Mouse (Mus musculus): ENCODE results near the gene March4.

Gene March4

DNA sequence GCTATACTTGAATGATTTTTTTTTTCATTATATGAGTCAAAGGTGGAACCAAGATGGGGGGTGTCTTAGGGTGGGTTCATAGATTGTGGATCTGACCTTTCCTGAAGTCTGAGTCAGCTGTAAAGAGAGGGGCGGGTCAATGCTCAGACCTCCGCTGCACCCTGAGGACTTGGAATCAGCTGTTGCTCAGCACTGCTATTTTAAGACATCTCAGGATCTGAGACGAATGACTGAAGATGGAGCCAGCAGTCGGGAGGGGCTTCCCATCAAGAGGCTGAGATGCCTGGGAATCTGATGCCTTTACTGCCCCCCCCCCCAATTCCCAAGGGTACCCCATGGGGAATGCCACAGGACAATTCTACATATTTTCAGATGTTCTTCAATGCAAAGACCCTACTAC lies 85.9 kb downstream of the March4 start:
- in situ Hi-C loops (cut with MseI, MboI), result no loop called here

DNA sequence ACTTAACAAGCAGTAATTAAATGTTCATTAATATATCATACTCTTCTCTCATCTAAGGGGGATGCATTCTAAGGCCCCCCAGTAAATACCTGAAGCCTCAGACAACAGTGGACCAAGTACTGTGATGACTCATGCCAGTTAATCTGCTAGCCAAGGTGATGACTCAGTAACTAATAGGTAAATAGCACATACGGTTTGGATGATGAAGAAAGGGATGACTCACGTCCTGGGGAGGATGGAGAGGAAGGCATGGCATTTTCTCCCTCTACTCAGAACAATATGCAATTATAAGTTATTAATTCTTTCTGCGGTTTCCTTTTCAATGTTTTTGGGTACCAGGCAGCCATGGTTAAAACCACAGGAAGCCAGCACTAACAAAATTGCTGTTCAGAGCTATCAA lies 87.0 kb downstream of the March4 start:
- in situ Hi-C loops (cut with MseI, MboI), result no loop called here

DNA sequence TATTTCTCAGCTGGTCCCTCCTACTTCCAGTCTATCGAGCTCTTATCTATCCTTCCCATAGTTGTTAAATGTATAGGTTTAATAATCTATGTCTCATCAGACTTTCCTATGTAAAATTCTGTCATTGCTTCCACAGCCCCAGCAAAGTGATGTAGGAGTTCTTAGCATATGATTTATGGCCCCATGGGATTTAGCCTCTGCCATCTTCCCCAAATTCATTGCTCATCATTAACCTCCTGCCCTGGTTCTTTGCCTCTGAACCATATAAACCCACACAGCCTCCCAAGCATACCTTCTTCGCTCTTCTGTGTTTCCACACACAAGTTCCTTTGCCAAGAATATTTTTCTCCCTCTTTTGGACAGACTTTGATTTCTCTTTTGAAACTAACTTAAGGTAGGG lies 94.0 kb downstream of the March4 start:
- in situ Hi-C loops (cut with MseI, MboI), result no loop called here

- in situ Hi-C loops (cut with MseI, MboI), result no loop called here
These were observed 97.6 kb downstream of the March4 start for GRCm38 (mm10) chr1:72439146-72439545.

DNA sequence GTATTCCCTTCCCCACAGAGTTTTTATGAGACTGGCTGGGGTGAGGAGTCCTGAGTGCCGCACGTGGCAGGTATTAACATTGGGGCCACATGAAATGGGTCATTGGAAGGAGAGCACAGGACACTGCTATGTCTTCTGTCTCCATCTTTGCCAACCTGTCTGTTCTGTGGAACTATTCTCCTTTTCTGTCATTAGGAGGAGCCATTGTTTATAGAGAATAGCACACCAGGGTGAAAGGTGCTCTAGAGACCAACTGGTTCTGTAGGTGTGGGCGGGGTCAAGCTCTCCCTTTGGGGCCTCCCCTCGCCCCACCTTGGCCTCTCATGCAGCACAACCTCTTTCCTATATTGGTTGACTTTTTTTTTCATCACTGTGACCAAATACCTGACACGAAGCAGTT lies 99.8 kb downstream of the March4 start:
- in situ Hi-C loops (cut with MseI, MboI), result no loop called here

DNA sequence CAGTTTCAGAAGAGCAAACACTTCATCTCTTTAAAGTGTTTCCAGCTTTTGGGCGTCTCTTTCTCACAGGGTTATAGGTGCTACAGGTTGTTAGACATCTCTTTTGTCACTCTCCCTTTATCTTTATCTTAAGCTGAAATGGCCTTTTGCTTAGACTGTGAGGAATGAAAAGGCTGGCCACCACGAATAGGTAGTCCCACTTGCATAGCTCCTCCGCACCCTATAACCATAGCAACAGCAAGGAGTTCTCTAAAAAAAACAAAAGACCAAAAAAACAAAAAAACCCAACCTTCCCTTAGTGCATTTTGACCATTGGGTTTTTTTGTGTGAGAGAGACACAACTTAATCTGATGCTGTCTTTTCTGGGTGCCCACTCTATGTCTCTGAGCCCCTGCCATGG lies 102.2 kb downstream of the March4 start:
- in situ Hi-C loops (cut with MseI, MboI), result no loop called here

- in situ Hi-C loops (cut with MseI, MboI), result no loop called here
These were observed 104.2 kb downstream of the March4 start for GRCm38 (mm10) chr1:72432579-72432978.

GRCm38 (mm10) chr1:72429107-72429807 lies 107.5 kb downstream of the March4 start:
- in situ Hi-C loops (cut with MseI, MboI), result no loop called here

GRCm38 (mm10) chr1:72428526-72428925 lies 108.2 kb downstream of the March4 start:
- in situ Hi-C loops (cut with MseI, MboI), result no loop called here

GRCm38 (mm10) chr1:72426456-72426855 lies 110.3 kb downstream of the March4 start:
- in situ Hi-C loops (cut with MseI, MboI), result no loop called here

DNA sequence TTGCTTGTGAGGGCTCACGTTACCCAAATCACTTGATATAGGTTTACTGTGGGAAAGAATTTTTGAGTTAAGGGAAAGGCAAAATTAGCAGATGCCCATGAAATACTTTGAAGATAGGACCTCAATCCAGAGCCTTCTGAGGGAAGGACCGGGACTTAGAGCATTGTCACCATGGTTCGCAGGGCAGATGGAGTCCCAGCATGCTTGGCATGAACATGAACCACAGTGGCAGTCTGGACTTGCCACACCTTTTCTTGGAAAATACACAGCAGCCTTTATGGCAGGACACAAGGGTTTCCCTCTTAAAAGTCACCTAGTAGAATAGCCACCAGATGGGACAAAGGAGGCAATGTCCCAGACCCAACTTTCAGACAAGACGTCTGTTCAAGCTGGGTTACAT lies 114.6 kb downstream of the March4 start:
- in situ Hi-C loops (cut with MseI, MboI), result no loop called here

DNA sequence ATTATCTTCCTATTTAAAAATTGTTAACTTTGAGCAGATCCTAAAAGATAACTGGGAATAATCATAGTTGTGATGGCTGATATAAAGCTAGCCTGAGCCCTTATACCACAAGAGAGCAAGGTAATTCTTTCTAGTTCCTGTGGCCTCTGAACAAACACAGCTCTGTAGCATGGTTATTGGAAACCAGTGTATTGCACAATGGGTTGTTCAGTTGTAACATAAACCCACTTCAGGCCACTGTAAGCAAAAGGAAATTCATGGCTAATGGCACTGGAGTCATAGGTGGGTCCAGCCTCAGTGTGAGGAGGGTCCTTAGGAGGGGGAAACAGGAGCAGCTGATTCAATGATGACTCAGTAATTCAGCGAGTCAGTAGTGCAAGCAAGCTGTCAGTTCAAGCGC lies 116.5 kb downstream of the March4 start:
- in situ Hi-C loops (cut with MseI, MboI), result no loop called here

DNA sequence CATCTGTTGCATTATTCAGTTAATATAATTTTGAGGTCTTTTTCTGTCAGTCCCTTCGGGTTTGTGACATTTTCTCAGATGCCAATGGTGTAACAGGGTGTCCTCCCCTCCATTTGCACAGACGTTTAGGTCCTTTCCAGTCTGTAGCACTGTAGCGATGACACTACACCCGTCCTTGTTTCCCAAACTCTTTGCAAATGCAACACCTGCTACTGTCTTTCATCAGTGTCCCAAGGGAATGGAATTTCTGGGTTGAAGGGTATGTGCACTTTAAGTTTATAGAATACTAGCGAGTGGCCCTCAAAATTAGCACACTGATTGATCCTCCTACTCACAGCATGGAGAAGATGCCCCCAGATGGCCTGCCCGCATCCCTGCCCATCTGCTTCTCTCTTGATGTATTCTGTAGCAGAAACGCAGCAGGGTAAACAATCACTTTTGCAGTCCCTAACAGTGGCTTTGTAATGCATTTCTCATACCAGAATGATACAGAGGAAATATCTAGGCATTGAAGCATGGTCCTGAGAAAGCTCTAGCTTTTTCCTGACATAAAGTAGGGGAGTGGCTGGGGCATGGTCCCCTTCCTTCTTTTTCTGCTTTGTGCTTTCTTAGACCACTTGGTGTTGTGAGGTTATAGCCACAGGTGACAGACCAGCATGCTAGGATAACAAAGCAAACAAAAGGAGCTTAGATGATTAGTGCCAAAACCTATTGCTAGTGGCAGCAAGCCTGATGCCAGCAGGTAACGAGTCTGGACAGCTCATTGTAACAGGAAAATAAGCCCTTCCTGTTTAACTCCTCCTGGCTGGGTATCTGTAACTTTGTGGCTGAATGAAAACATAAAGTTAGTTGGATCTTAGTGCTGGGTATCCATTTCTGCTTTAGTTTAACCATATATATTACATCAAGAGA lies 117.7 kb downstream of the March4 start:
- in situ Hi-C loops (cut with MseI, MboI), result no loop called here

DNA sequence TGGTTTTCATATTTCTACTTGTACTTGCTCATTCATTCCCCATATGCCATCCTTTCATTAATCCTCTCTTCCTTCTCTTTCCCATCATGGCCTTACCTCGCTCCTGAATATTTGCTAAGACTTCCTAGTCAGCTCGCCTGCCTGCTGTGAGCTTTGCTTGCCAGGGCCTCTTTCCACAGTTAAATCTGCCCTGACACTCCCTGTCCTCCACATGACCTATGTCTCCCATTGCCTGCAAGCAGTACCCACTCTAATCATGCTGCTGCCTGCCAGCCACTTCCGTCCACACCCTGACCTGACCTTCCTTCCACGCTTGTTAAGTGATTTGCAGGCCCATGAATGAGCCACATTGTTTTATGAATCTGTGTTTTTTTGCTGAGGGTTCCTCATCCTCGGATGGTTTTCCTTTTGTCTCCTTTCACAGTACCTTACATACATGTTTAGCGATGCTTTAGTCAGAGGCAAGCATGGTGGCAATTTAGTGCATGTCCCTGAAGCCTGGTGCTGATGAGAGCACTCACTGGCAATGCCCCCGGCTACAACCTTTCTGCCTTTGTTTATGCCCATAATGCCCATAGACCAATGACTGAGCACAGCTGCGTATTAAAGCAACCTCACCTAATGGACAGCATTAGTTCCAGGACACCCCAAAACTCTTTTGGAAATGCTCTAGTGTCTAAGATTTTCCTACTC lies 122.0 kb downstream of the March4 start:
- in situ Hi-C loops (cut with MseI, MboI), result no loop called here

DNA sequence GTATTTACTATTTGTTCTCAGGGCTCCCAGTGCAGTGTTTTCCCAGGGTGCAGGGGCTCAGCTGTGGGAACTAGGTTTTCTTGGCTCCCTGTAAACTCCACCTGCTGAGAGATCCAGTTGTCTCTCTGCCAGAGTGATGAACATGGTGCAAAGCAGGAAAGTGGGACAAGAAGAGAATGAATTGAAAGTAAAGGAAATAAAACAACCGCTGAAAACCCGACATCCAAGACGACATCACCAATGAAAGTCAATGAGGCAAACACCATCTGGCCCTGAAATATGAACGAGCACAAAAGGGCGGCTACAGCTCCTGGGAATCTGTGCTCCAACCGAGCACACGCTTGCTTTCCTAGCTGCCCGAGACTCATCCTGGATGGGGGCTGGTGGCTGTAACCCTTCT lies 122.6 kb downstream of the March4 start:
- in situ Hi-C loops (cut with MseI, MboI), result no loop called here

DNA sequence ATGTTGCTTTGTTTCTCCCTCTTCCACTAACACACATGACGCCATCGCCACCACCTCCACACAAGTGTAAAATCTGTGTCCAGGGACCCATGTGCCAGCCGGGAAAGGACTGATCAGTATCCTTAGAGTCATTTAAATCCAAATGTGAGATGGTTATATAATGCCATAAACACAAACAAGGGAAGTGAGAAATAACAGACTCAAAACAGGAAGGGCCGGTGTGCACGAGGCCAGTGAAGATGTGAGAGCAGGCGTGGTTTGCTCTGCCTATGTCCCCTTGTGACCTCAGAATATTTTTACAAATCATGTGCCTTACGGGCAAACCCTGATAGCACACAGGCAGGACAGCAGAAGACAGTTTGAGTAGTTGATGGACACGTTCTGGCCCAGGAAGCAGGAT lies 123.5 kb downstream of the March4 start:
- in situ Hi-C loops (cut with MseI, MboI), result no loop called here

DNA sequence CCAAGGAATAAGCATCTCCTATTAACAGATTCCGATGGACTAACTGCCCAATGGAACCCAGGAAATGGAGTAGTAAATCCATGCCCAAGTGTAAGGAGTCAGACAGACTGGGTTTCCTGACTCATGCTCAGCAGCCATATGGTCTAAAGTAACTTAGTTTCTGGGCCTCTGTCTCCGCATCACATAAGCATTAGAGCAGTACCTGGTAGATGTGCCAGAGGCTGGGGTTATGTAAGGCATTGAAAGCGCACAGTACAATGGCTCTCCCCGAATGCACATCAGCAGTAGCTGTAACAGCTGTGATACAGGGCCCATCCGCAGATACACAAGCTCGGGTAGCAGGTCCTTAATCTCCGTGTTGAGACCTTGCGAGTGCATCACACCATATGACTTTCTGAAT lies 125.6 kb downstream of the March4 start:
- in situ Hi-C loops (cut with MseI, MboI), result no loop called here

GRCm38 (mm10) chr1:72409936-72410335 lies 126.8 kb downstream of the March4 start:
- in situ Hi-C loops (cut with MseI, MboI), result no loop called here

GRCm38 (mm10) chr1:72406505-72407079 lies 130.1 kb downstream of the March4 start:
- in situ Hi-C loops (cut with MseI, MboI), result no loop called here

- in situ Hi-C loops (cut with MseI, MboI), result no loop called here
These were observed 135.2 kb downstream of the March4 start for GRCm38 (mm10) chr1:72401331-72402069.

- in situ Hi-C loops (cut with MseI, MboI), result no loop called here
These were observed 136.1 kb downstream of the March4 start for GRCm38 (mm10) chr1:72400616-72401015.

Data from mouse trophoblast stem cell (cell line).